Mouse (Mus musculus) cortical plate, adult 2 months (tissue): ENCODE measurements around the gene Fam166a.

ENCODE experiments used
- CTCF ChIP-seq: fragments of 200-500 bp; IDR thresholded peaks from 2 replicates; pipeline ENCODE4 v1.5.1; 2011; ENCODE audit warnings: mild to moderate bottlenecking, control low read depth, low read length; ENCODE audit not compliant: insufficient read depth; ENCODE audit errors: extremely low read depth
- POLR2A ChIP-seq: fragments of 200-500 bp; IDR thresholded peaks from 2 replicates; pipeline ENCODE4 v1.6.1; 2011; ENCODE audit warnings: mild to moderate bottlenecking, low read length, control low read depth; ENCODE audit not compliant: insufficient read depth; ENCODE audit errors: extremely low read depth

DNA sequence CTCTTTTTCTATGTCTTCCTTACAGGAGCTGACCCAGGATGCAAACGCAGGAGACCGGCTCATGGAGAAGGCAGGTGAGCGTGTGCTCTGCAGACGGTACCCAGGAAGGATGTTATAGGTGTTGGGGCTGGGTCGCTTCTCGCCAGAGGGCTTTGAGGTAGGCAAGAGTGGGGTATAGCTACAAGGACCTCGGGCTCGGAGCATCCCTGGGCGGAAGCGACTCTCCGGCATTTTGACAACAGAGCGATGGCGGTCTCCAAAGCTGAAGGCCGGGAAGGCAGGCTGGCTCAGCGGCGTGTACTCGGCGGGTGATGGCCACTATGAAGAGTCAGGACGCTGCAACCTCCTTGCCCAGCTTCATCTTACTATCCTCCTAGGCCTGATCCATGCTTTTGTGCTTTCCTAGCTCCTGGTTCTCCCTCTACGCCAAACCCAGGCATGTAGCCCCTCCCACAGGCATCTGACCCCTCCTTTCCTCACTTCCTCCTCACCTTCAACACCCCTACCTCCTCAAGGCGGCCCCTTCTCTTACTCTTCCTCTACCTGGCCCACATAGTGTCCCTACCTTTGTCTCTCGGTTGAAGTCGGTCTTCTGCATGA is 5.2 kb upstream of the Fam166a start:
- TF ChIP-seq CTCF (no peak), POLR2A (no peak)
